Mouse (Mus musculus) forebrain, embryonic 13.5 days (tissue): ENCODE measurements around the gene Lhb. TPM values are rescaled to one million over a fixed set of nuclear protein-coding genes. Genes with fewer than 3 reads are reported as not detected.

ENCODE experiments used
- ATAC-seq: fragments of 200-750 bp; cut with Nextera tagmentation; 2 replicates; pipeline ENCODE4 v1.8.0; 2017
- H3K27ac ChIP-seq: fragments of 300-500 bp; sonication (generic); 2 replicates; pipeline ENCODE4 v1.5.1; 2015; ENCODE audit warnings: inconsistent platforms, mild to moderate bottlenecking, moderate library complexity
- H3K27me3 ChIP-seq: fragments of 300-500 bp; sonication (generic); 2 replicates; pipeline ENCODE4 v1.6.1; 2015; ENCODE audit warnings: mild to moderate bottlenecking, inconsistent platforms
- H3K36me3 ChIP-seq: fragments of 300-500 bp; sonication (generic); 2 replicates; pipeline ENCODE4 v1.6.1; 2015; ENCODE audit warnings: mild to moderate bottlenecking, inconsistent platforms; ENCODE audit not compliant: poor library complexity, severe bottlenecking
- H3K4me1 ChIP-seq: fragments of 300-500 bp; sonication (generic); 2 replicates; pipeline ENCODE4 v1.6.1; 2015; ENCODE audit warnings: inconsistent platforms
- H3K4me2 ChIP-seq: fragments of 300-500 bp; sonication (generic); 2 replicates; pipeline ENCODE4 v1.6.1; 2015; ENCODE audit warnings: inconsistent platforms, mild to moderate bottlenecking, moderate library complexity
- H3K4me3 ChIP-seq: fragments of 300-500 bp; sonication (generic); 2 replicates; pipeline ENCODE4 v1.5.1; 2015; ENCODE audit warnings: mild to moderate bottlenecking, inconsistent platforms
- H3K9ac ChIP-seq: fragments of 300-500 bp; sonication (generic); 2 replicates; pipeline ENCODE4 v1.6.1; 2015; ENCODE audit warnings: mild to moderate bottlenecking, inconsistent platforms
- H3K9me3 ChIP-seq: fragments of 300-500 bp; sonication (generic); replicated peaks from 2 replicates; pipeline ENCODE4 v1.6.1; 2016; ENCODE audit warnings: inconsistent platforms
- WGBS: fragments of 180-500 bp; shearing (Covaris S2); methylation state at CpG from one replicate; pipeline ENCODE4 v1.1.7; 2015; 5-methylcytosine and 5-hydroxymethylcytosine counted together
- polyA plus RNA-seq: library from polyadenylated mRNA; unstranded; fragments of >200 nt; fragmentation: Nextera tagmentation; extraction: Ambion mirVana; gene quantifications from 2 replicates; pipeline ENCODE4 v1.2.1, GENCODE M21; 2015

Gene Lhb
- polyA plus RNA-seq, 1 experiment from 2014 or later: 0.44 TPM

DNA sequence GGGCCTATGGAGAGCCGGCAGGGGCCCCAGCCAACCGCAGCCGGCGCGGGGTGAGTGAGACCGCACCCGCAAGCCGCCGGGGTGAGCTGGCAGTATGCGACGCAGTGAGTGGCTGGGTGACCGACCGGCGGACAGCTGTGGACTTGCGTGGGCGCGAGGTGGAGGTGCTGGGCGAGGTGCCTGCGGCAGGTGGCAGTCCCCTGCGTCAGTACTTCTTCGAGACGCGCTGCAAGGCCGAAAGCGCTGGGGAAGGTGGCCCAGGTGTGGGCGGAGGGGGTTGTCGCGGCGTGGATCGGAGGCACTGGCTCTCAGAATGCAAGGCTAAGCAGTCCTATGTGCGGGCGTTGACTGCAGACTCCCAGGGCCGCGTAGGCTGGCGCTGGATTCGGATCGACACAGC is 5.0 kb upstream of the Lhb start:
- H3K27me3 ChIP-seq: peaks cover 99% of the 10 kb centered on the region
- WGBS: 11% methylated on average over 33 of the region's 37 CpGs
- no peak overlapping the region for H3K27ac ChIP-seq
- peaks cover 18% of the 10 kb centered on the region for H3K4me1 ChIP-seq
- H3K4me2 ChIP-seq: no peak overlapping the region
- ATAC-seq: no peak
- H3K9ac ChIP-seq: no peak overlapping the region
- H3K4me3 ChIP-seq: 0 out of 2 replicates have a peak overlapping the region, but pooled peaks have one; percentile 1
- H3K9me3 ChIP-seq: no peaks in the 10 kb centered on the region
- peaks cover 5% of the 10 kb centered on the region for H3K36me3 ChIP-seq

DNA sequence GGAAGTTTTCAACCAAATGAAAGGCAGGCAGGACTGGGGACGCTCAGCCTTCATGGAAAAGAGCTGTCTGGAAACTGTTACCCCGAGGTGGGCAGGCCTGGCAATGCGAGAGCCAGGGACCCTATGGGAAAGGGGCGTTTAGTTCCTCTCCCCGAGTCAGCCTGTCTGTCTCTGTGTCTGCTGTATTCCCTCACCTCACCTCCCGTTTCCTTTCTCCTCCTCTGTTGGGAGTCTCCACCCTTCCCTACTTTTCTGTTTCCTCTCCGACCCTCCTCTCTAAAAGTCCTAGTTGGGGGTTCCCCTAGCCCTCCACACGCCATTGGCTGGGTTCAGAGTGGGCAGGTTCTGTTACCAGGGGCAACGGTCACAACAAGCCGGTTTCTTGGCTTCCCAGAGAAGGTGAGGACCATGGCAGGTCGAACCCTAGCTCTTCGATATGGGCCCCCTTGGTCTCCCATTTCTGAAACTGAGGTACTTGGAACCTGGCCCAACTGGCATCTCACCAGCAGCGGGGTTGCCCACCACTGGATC is 2.6 kb upstream of the Lhb start:
- H3K4me2 ChIP-seq: no peak overlapping the region
- no peak overlapping the region for H3K27ac ChIP-seq
- no peak overlapping the region for H3K4me3 ChIP-seq
- WGBS: 12% methylated on average over 13 of the region's 13 CpGs
- peaks cover 81% of the 10 kb centered on the region for H3K27me3 ChIP-seq
- H3K36me3 ChIP-seq: peaks cover 29% of the 10 kb centered on the region
- no peak for ATAC-seq
- no peaks in the 10 kb centered on the region for H3K9me3 ChIP-seq
- H3K9ac ChIP-seq: no peak overlapping the region
- H3K4me1 ChIP-seq: peaks cover 16% of the 10 kb centered on the region

DNA sequence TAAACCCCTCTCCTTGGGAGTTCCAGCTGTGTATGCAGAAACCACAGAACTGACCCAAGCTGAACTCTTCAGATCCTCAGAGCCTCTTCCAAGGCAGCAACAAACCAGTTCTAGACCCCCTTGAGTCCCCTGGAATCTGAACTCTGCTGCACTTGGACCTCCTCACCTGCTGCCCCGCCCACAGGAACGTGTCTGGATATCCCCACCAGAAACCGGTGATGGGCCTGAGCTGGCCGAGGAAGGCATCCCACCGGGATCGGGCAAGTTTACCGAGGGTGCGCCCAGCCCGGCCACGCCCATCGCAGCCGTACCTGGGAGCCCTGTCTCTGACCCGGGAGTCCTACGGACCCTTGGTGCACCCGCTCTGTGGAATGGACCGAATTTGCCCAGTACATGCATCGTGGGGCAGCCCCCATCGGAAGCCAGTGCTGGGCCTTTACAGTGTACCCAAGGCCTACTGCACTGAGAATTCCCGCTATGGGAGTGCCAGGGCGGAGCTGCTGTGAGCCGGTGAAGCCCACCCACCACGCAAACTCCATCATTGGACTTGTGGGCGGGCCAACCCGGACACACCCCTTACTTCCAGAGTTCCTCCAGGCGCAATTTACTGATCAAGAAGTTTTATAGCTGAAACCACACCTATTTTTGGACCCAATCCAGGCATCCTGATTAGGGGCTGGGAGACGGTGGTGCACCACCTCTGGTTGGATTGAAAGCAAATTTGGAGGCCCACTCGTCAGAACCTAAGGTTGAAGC is 583 bp upstream of the Lhb start:
- Histone ChIP-seq H3K27me3 (peaks cover 61% of the 10 kb centered on the region), H3K9ac (no peak overlapping the region), H3K27ac (no peak overlapping the region), H3K9me3 (no peaks in the 10 kb centered on the region), H3K36me3 (peaks cover 49% of the 10 kb centered on the region), H3K4me3 (no peak overlapping the region), H3K4me2 (no peak overlapping the region), H3K4me1 (peaks cover 3% of the 10 kb centered on the region; the same call in 1 of the 2 replicates)
- 15% methylated on average over 27 of the region's 27 CpGs for WGBS
- no peak for ATAC-seq

GRCm38 (mm10) chr7:45421194-45421593 is 574 bp downstream of the Lhb start:
- Histone ChIP-seq H3K9ac (no peak overlapping the region), H3K4me3 (no peak overlapping the region), H3K4me2 (no peak overlapping the region), H3K27ac (no peak overlapping the region), H3K9me3 (no peaks in the 10 kb centered on the region), H3K36me3 (peaks cover 61% of the 10 kb centered on the region), H3K27me3 (peaks cover 50% of the 10 kb centered on the region), H3K4me1 (no peaks in the 10 kb centered on the region)
- 94% methylated on average over 14 of the region's 14 CpGs for WGBS
- ATAC-seq: no peak

DNA sequence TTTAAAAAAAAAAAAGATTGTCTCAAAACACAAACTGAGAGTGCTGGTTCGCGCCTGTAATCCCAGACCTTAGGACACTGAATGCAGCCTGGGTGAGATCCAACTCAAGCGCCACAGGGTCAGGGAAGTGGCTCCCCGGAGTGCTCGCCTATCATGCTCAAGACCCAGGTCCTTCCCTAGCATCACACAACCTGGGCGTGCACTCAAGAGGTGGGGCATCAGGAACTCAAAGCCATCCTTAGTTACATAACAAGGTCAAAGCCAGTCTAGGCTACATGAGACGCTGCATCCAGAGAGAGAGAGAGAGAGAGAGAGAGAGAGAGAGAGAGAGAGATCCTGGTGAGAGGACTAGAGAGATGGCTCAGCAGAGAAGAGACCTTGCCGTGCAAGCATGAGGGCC is 5.9 kb downstream of the Lhb start:
- Histone ChIP-seq H3K36me3 (peaks cover 98% of the 10 kb centered on the region), H3K9me3 (no peaks in the 10 kb centered on the region), H3K4me2 (no peak overlapping the region), H3K4me3 (no peak overlapping the region), H3K27me3 (no peaks in the 10 kb centered on the region), H3K4me1 (no peaks in the 10 kb centered on the region), H3K9ac (no peak overlapping the region), H3K27ac (no peak overlapping the region)
- whole genome bisulfite sequencing: 89% methylated on average over 8 of the region's 8 CpGs
- no peak for ATAC-seq

GRCm38 (mm10) chr7:45433835-45434202 is 13.2 kb downstream of the Lhb start:
- no peaks in the 10 kb centered on the region for H3K9me3 ChIP-seq
- peaks cover 45% of the 10 kb centered on the region for H3K4me1 ChIP-seq
- peak overlapping the region; percentile 89 for H3K4me3 ChIP-seq
- no peaks in the 10 kb centered on the region for H3K27me3 ChIP-seq
- peak overlapping the region; percentile 100 for H3K4me2 ChIP-seq
- peaks cover 37% of the 10 kb centered on the region for H3K36me3 ChIP-seq
- ATAC-seq: peak; percentile 1; the same call in 1 of the 2 replicates
- peak overlapping the region; percentile 92 for H3K9ac ChIP-seq
- 2% methylated on average over 7 of the region's 7 CpGs for WGBS
- H3K27ac ChIP-seq: peak overlapping the region; percentile 88

- Histone ChIP-seq H3K27ac (peak within 1 kb of the TSS; percentile 88), H3K36me3 (peaks cover 32% of the 10 kb centered on the region), H3K9me3 (no peaks in the 10 kb centered on the region), H3K4me3 (peak within 1 kb of the TSS; percentile 89), H3K9ac (peak within 1 kb of the TSS; percentile 92), H3K27me3 (no peaks in the 10 kb centered on the region), H3K4me2 (peak within 1 kb of the TSS; percentile 100), H3K4me1 (peaks cover 45% of the 10 kb centered on the region)
- peak; percentile 98 for ATAC-seq
- WGBS: under 1% methylated on average over 44 of the region's 45 CpGs
These were observed 13.8 kb downstream of the Lhb start, which contains the start of gene Gys1 for GRCm38 (mm10) chr7:45434203-45435015. TSS of gene Gys1 (plus strand) at chr7:45434844.

DNA sequence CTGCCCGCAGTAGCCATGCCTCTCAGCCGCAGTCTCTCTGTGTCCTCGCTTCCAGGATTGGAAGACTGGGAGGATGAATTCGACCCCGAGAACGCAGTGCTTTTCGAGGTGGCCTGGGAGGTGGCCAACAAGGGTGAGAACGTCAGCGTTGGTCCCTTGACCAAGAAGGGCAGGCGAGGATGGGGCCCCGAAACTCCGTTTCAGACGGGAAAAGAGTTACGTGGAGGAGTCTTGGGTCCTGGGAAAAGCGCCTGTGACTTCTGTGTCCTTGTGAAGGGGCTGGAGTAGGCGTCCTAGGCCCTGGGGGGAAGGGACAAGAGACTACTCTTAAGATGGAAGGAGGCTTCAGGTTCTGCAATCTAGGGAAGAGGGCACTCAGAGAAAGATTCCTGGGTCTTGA is 14.4 kb downstream of the Lhb start:
- Histone ChIP-seq H3K4me2 (peak overlapping the region; percentile 100), H3K4me3 (peak overlapping the region; percentile 89), H3K9me3 (no peaks in the 10 kb centered on the region), H3K27ac (no peak overlapping the region; the same call in 1 of the 2 replicates), H3K9ac (peak overlapping the region; percentile 84), H3K27me3 (no peaks in the 10 kb centered on the region), H3K4me1 (peaks cover 45% of the 10 kb centered on the region), H3K36me3 (peaks cover 32% of the 10 kb centered on the region)
- WGBS: 5% methylated on average over 16 of the region's 16 CpGs
- no peak for ATAC-seq

DNA sequence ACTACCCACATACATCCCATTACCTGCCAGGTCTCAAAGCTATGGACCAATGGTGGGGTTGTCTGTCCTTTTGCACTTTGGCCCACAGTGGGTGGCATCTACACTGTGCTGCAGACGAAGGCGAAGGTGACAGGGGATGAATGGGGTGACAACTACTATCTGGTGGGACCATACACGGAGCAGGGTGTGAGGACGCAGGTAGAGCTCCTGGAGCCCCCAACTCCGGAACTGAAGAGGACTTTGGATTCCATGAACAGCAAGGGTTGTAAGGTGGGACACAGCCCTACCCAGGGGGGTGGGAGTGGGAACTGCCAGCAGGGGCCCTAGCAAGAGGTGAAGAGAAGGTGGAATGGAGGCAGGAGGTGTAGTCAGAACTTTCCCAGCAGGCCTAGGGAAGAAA is 15.8 kb downstream of the Lhb start:
- Histone ChIP-seq H3K36me3 (peaks cover 22% of the 10 kb centered on the region; the same call in 1 of the 2 replicates), H3K4me1 (peaks cover 45% of the 10 kb centered on the region), H3K4me2 (no peak overlapping the region), H3K27me3 (no peaks in the 10 kb centered on the region), H3K9ac (peak overlapping the region; percentile 84; the same call in 1 of the 2 replicates), H3K4me3 (no peak overlapping the region), H3K9me3 (no peaks in the 10 kb centered on the region), H3K27ac (no peak overlapping the region)
- 93% methylated on average over 5 of the region's 5 CpGs for WGBS
- no peak for ATAC-seq

- H3K4me1 ChIP-seq: peaks cover 45% of the 10 kb centered on the region
- no peak overlapping the region for H3K4me2 ChIP-seq
- peak overlapping the region; percentile 22; the same call in 1 of the 2 replicates for H3K9ac ChIP-seq
- no peak for ATAC-seq
- WGBS: 33% methylated on average over 6 of the region's 6 CpGs
- no peaks in the 10 kb centered on the region for H3K27me3 ChIP-seq
- peaks cover 19% of the 10 kb centered on the region; the same call in 1 of the 2 replicates for H3K36me3 ChIP-seq
- no peak overlapping the region for H3K27ac ChIP-seq
- H3K4me3 ChIP-seq: no peak overlapping the region
- H3K9me3 ChIP-seq: no peaks in the 10 kb centered on the region
These were observed 16.4 kb downstream of the Lhb start for GRCm38 (mm10) chr7:45437046-45437445.

DNA sequence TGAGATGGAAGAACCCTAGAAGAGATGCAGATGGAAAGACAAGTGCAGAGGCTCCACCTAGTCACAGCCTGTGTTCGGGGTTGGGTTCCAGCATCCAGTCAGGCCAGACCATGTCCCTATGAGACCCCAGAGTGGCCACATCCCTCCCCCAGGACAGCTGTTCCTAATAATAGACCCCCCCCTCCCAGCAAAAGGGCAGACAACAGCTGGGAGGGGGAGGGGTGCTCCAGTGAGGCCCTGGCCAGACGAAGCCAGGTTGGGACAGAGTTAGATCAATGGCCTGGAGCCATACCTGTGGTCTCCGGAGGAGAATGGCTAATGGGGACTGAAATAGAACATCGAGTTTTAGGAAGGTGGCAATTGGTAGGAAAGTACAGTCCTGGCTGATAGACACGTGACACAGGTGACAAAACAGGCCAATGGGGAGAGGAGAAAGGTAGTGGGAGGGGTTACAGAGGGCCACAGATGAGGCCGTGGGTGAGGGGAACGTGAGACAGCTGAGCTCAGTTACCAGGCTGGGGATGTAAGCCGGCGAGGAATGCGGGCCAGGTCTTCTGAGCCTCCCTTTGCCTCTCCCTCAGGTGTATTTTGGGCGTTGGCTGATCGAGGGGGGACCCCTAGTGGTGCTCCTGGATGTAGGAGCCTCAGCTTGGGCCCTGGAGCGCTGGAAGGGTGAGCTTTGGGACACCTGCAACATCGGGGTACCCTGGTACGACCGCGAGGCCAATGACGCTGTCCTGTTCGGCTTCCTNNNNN is 17.1 kb downstream of the Lhb start, which contains the start of gene Ruvbl2:
TSS of gene Ruvbl2 (minus strand) at position 576 of the 756 bp plus-strand sequence.
- H3K9ac ChIP-seq: peak within 1 kb of the TSS; percentile 22; the same call in 1 of the 2 replicates
- no peak for ATAC-seq
- peaks cover 19% of the 10 kb centered on the region for H3K36me3 ChIP-seq
- no peaks in the 10 kb centered on the region for H3K27me3 ChIP-seq
- no peak within 1 kb of the TSS for H3K27ac ChIP-seq
- no peak within 1 kb of the TSS for H3K4me3 ChIP-seq
- peak within 1 kb of the TSS; percentile 19; the same call in 1 of the 2 replicates for H3K4me2 ChIP-seq
- peaks cover 41% of the 10 kb centered on the region for H3K4me1 ChIP-seq
- no peaks in the 10 kb centered on the region for H3K9me3 ChIP-seq
- 23% methylated on average over 19 of the region's 19 CpGs for WGBS
